Mouse (Mus musculus) myocyte (in vitro differentiated cells): Measurements from ENCODE around the gene Nt5dc2. TPM values are rescaled to one million over a fixed set of nuclear protein-coding genes. Genes with fewer than 3 reads are reported as not detected.

ENCODE experiments used
- H3K27me3 ChIP-seq: one replicate; pipeline ENCODE4 v1.6.1; 2011; ENCODE audit not compliant: control insufficient read depth, insufficient read depth, insufficient read length
- H3K36me3 ChIP-seq: one replicate; pipeline ENCODE4 v1.6.1; 2011; ENCODE audit not compliant: control insufficient read depth, insufficient read depth
- H3K4me2 ChIP-seq: one replicate; pipeline ENCODE4 v1.6.1; 2011; ENCODE audit warnings: low read depth, control low read depth
- H3K4me3 ChIP-seq: one replicate; pipeline ENCODE4 v1.5.1; 2011; ENCODE audit warnings: mild to moderate bottlenecking, control low read depth, moderate library complexity
- H3K79me2 ChIP-seq: one replicate; pipeline ENCODE4 v1.6.1; 2011; ENCODE audit not compliant: control insufficient read depth, insufficient read depth
- H3ac ChIP-seq: one replicate; pipeline ENCODE4 v1.6.1; 2011; ENCODE audit not compliant: control insufficient read depth, insufficient read length
- CEBPB ChIP-seq: IDR thresholded peaks from 2 replicates; pipeline ENCODE4 v1.6.1; 2011; ENCODE audit warnings: mild to moderate bottlenecking, moderate library complexity; ENCODE audit not compliant: poor library complexity, insufficient read depth, severe bottlenecking
- E2F4 ChIP-seq: IDR thresholded peaks from one replicate; pipeline ENCODE4 v1.6.1; 2011; ENCODE audit warnings: mild to moderate bottlenecking, control low read depth, moderate library complexity; ENCODE audit not compliant: insufficient read depth
- MAX ChIP-seq: IDR thresholded peaks from one replicate; pipeline ENCODE4 v1.6.1; 2011; ENCODE audit warnings: low read depth, mild to moderate bottlenecking, control low read depth
- MYOD1 ChIP-seq, 3 experiments: IDR thresholded peaks; one replicate each; pipeline ENCODE4 v1.6.1; 2011; ENCODE audit warnings: control low read depth in 2 of 3, low read depth in 2 of 3, mild to moderate bottlenecking in 2 of 3, moderate library complexity in 1 of 3; ENCODE audit not compliant: insufficient read length in 2 of 3, control insufficient read depth in 1 of 3
- MYOG ChIP-seq, 3 experiments: IDR thresholded peaks; one replicate each; pipeline ENCODE4 v1.6.1; 2011; ENCODE audit warnings: control low read depth in 2 of 3, low read depth in 2 of 3, mild to moderate bottlenecking in 2 of 3; ENCODE audit not compliant: insufficient read length in 2 of 3, control insufficient read depth in 1 of 3, insufficient read depth in 1 of 3
- POLR2A ChIP-seq: IDR thresholded peaks from one replicate; pipeline ENCODE4 v1.6.1; 2011; ENCODE audit warnings: low read depth, mild to moderate bottlenecking, control low read depth, moderate library complexity; ENCODE audit not compliant: insufficient read length
- POLR2AphosphoS2 ChIP-seq: IDR thresholded peaks from one replicate; pipeline ENCODE4 v1.6.1; 2011; ENCODE audit warnings: low read depth, control low read depth; ENCODE audit not compliant: insufficient read length
- REST ChIP-seq: IDR thresholded peaks from one replicate; pipeline ENCODE4 v1.6.1; 2011; ENCODE audit warnings: mild to moderate bottlenecking, control low read depth, moderate library complexity; ENCODE audit not compliant: insufficient read depth, insufficient read length
- SRF ChIP-seq: IDR thresholded peaks from one replicate; pipeline ENCODE4 v1.6.1; 2011; ENCODE audit warnings: low read depth; ENCODE audit not compliant: control insufficient read depth, insufficient read length
- TCF12 ChIP-seq: IDR thresholded peaks from one replicate; pipeline ENCODE4 v1.6.1; 2011; ENCODE audit warnings: mild to moderate bottlenecking, control low read depth; ENCODE audit not compliant: poor library complexity, insufficient read depth, severe bottlenecking
- TCF3 ChIP-seq: IDR thresholded peaks from one replicate; pipeline ENCODE4 v1.6.1; 2011; ENCODE audit warnings: low read depth, control low read depth; ENCODE audit not compliant: insufficient read length
- USF1 ChIP-seq: IDR thresholded peaks from one replicate; pipeline ENCODE4 v1.6.1; 2011; ENCODE audit warnings: low read depth, mild to moderate bottlenecking, control low read depth, moderate library complexity
- polyA plus RNA-seq: library from polyadenylated mRNA; unstranded; fragments of >200 nt; fragmentation: generic; extraction: Trizol; gene quantifications from one replicate; pipeline ENCODE4 v1.2.1, GENCODE M21; 2012; ENCODE audit warnings: missing spikeins

Gene Nt5dc2
- polyA plus RNA-seq, 1 experiment: 243 TPM

DNA sequence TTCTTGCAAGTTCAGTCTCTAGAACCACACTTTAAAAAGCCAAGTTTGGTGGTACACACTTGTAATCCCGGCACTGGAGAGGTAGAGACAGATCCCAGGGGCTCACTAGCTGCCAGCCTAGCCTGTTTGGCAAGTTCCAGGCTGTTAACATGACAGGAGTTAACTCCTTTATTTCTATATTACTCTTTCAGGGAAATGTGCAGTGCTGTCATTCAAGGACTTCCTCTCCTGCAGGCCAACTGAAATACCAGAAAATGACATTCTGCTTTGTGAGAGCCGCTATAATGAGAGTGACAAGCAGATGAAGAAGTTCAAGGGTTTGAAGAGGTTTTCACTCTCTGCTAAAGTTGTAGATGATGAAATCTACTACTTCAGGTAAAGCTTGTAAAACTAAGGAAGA is 25.7 kb upstream of the Nt5dc2 start:
- Histone ChIP-seq H3K36me3 (peaks cover 67% of the 10 kb centered on the region), H3K79me2 (no peaks in the 10 kb centered on the region), H3ac (no peak overlapping the region), H3K4me3 (no peak overlapping the region), H3K27me3 (no peaks in the 10 kb centered on the region), H3K4me2 (no peak overlapping the region)
- TF ChIP-seq CEBPB: no peak
- no peak for TF ChIP-seq MAX

DNA sequence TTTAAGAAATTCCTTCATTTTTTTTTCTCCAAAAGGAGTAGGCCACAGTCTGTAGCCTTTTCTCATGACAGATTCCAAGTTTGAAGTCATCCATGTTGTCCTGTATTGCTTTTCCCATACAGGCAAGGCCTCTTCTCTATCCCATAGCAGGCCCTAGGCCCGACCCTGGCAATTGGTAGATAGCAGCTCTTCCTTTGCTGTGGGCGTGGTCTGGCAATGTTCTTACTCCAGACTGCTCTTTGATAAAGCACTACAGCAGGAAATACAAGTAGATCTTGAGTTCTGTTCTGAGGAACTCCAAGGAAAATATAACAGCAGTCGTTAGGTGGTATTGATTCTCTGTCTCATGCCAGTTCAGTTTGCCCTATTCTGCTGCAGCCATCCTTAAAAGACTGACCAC is 20.2 kb upstream of the Nt5dc2 start:
- no peak overlapping the region for H3K4me2 ChIP-seq
- TF ChIP-seq REST (no peak), MYOD1 (IDR thresholded peaks at IDR 0.05; ENCODE audit: control insufficient read depth in 1 of 3, insufficient read length in 2 of 3, low read depth in 2 of 3) (no peak), MAX (no peak), E2F4 (no peak)
- no peak overlapping the region for H3ac ChIP-seq
- H3K79me2 ChIP-seq: no peaks in the 10 kb centered on the region
- no peak overlapping the region for H3K4me3 ChIP-seq
- H3K27me3 ChIP-seq: no peaks in the 10 kb centered on the region
- H3K36me3 ChIP-seq: peaks cover 74% of the 10 kb centered on the region

DNA sequence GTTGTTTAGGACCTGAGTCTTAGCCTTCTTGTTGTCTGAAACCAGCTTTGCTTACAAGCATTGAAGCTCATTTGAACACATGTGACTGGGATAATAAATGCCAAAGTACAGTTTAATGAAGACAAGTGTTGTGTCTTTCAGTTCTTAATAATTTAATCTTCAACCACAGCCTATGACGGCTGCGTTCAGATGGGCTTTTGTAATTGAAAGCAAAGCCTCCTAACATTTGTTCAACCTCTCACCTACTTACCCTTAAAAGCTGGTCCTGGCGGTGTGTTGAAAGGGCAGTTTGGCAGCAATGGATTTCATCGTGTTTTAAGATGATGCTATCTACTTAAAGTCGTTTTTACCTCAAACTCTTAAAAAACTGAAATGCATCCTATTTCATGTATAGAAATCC is 18.7 kb upstream of the Nt5dc2 start:
- Histone ChIP-seq H3K4me3 (no peak overlapping the region), H3K36me3 (peaks cover 61% of the 10 kb centered on the region), H3K79me2 (no peaks in the 10 kb centered on the region), H3K4me2 (no peak overlapping the region), H3K27me3 (no peaks in the 10 kb centered on the region), H3ac (no peak overlapping the region)
- TF ChIP-seq TCF3 (no peak), TCF12 (no peak), USF1 (no peak), MAX (no peak), MYOD1 (IDR thresholded peaks at IDR 0.05; ENCODE audit: control insufficient read depth in 1 of 3, insufficient read length in 2 of 3, low read depth in 2 of 3) (no peak), CEBPB (no peak), MYOG (IDR thresholded peaks at IDR 0.05; ENCODE audit: control insufficient read depth in 1 of 3, insufficient read depth in 1 of 3, insufficient read length in 2 of 3, low read depth in 2 of 3) (no peak), E2F4 (no peak), POLR2AphosphoS2 (no peak), POLR2A (no peak), REST (no peak), SRF (no peak)

DNA sequence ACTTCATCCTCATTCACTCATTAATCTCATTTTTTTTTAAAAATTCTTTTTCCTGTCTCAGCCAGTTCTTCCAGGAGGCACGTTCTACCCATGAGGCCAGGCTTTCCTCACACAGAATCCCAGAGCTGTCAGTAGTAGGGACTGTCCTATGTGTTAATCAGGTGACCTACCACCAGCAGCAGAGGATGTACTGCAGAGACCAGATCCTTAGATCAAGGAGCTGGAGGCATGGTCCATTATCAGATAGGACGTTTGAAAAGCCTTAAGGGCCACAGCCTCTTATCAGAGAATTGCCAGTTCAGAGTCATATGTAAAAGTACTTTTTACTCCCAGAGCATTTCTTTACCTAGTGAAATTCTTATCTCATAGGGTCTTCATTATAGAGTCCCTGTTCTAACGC is 16.8 kb upstream of the Nt5dc2 start:
- H3ac ChIP-seq: no peak overlapping the region
- H3K27me3 ChIP-seq: no peaks in the 10 kb centered on the region
- peaks cover 61% of the 10 kb centered on the region for H3K36me3 ChIP-seq
- TF ChIP-seq TCF12 (no peak), TCF3 (no peak), CEBPB (no peak), USF1 (no peak), SRF (no peak), E2F4 (no peak), MYOG (IDR thresholded peaks at IDR 0.05; ENCODE audit: control insufficient read depth in 1 of 3, insufficient read depth in 1 of 3, insufficient read length in 2 of 3, low read depth in 2 of 3) (no peak), MAX (no peak), POLR2A (no peak), POLR2AphosphoS2 (no peak), MYOD1 (IDR thresholded peaks at IDR 0.05; ENCODE audit: control insufficient read depth in 1 of 3, insufficient read length in 2 of 3, low read depth in 2 of 3) (no peak), REST (no peak)
- no peak overlapping the region for H3K4me2 ChIP-seq
- H3K4me3 ChIP-seq: no peak overlapping the region
- H3K79me2 ChIP-seq: no peaks in the 10 kb centered on the region

DNA sequence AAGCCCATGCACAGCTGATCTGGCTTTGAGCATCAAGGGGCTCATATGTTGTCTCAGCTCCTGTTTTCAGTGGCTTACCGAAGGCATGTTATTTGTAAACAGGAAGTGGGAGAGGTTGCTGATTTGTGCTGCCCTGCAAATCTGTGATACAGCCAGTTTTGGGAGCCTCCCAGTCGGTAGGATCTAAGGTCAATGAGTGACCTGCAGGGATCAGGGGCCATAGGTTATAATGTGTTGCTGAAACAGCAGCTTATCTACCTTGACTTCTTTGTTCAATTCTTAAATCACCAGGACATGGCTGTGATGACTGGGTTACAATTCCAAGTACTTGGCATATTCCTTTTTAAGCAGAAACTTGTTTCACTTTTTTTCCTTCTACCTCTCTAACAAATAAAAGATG is 15.3 kb upstream of the Nt5dc2 start:
- peaks cover 54% of the 10 kb centered on the region for H3K36me3 ChIP-seq
- TF ChIP-seq MYOD1 (IDR thresholded peaks at IDR 0.05; ENCODE audit: control insufficient read depth in 1 of 3, insufficient read length in 2 of 3, low read depth in 2 of 3) (no peak), POLR2AphosphoS2 (no peak), USF1 (no peak)

More for the DNA sequence above, 15.3 kb upstream of the Nt5dc2 start:
- no peak overlapping the region for H3ac ChIP-seq
- H3K4me3 ChIP-seq: no peak overlapping the region
- no peak overlapping the region for H3K4me2 ChIP-seq
- peaks cover 4% of the 10 kb centered on the region for H3K79me2 ChIP-seq
- no peaks in the 10 kb centered on the region for H3K27me3 ChIP-seq
